Mouse (Mus musculus) adrenal gland, postnatal 14 days (tissue): ENCODE measurements at regions not wholly inside any gene's neighbourhood (a gene's known extent, or its start where the extent isn't known, plus 50 kb on each side); places are given as distances from the start of the nearest gene placed in this dataset.
A peak's percentile ranks its signal among the peaks of the same experiment; 100 is the strongest.
"Not testable (repeated sequence)": the region's sequence is repeated elsewhere in the genome, so short reads cannot be mapped to it uniquely, and the experiment has no call there.

Experiments used
- DNase-seq: peaks from one replicate; pipeline ENCODE4 v3.0.0; 2021; ENCODE audit warnings: mixed read lengths

- DNase-seq: no peak
These were observed 741.4 kb downstream of the Adam6a start for GRCm38 (mm10) chr12:114285082-114285481.

GRCm38 (mm10) chr12:114287041-114287440, 743.3 kb downstream of the Adam6a start:
- DNase-seq: no peak

- no peak for DNase-seq
These were observed 747.4 kb downstream of the Adam6a start for GRCm38 (mm10) chr12:114291083-114291482.

GRCm38 (mm10) chr12:114299771-114300170, 756.1 kb downstream of the Adam6a start:
- DNase-seq: no peak

GRCm38 (mm10) chr12:114301728-114302127, 758.0 kb downstream of the Adam6a start:
- DNase-seq: no peak

GRCm38 (mm10) chr12:114332552-114332951, 788.8 kb downstream of the Adam6a start:
- DNase-seq: no peak

GRCm38 (mm10) chr12:114366276-114366675, 822.6 kb downstream of the Adam6a start:
- peak; percentile 21 for DNase-seq

- DNase-seq: peak; percentile 58
These were observed 835.1 kb downstream of the Adam6a start for GRCm38 (mm10) chr12:114378696-114379350.

- DNase-seq: no peak
These were observed 847.7 kb downstream of the Adam6a start for GRCm38 (mm10) chr12:114391447-114391846.

- no peak for DNase-seq
These were observed 862.5 kb downstream of the Adam6a start for GRCm38 (mm10) chr12:114406206-114406605.

GRCm38 (mm10) chr12:114434529-114434928, 890.8 kb downstream of the Adam6a start:
- DNase-seq: peak; percentile 4

- DNase-seq: no peak
These were observed 918.3 kb downstream of the Adam6a start for GRCm38 (mm10) chr12:114462037-114462436.

GRCm38 (mm10) chr12:114462566-114462965, 918.9 kb downstream of the Adam6a start:
- no peak for DNase-seq

GRCm38 (mm10) chr12:114468857-114469256, 925.1 kb downstream of the Adam6a start:
- DNase-seq: no peak

GRCm38 (mm10) chr12:114472678-114473077, 929.0 kb downstream of the Adam6a start:
- DNase-seq: not testable (repeated sequence)

- DNase-seq: no peak
These were observed 935.0 kb downstream of the Adam6a start for GRCm38 (mm10) chr12:114478741-114479140.

GRCm38 (mm10) chr12:114493500-114494031, 949.9 kb downstream of the Adam6a start:
- not testable (repeated sequence) for DNase-seq

GRCm38 (mm10) chr12:114495741-114496140, 952.0 kb downstream of the Adam6a start:
- DNase-seq: peak; percentile 17

GRCm38 (mm10) chr12:114513143-114513542, 969.4 kb downstream of the Adam6a start:
- no peak for DNase-seq

- DNase-seq: not testable (repeated sequence)
These were observed 998.4 kb downstream of the Adam6a start for GRCm38 (mm10) chr12:114542094-114542493.

- not testable (repeated sequence) for DNase-seq
These were observed 1001.2 kb downstream of the Adam6a start for GRCm38 (mm10) chr12:114544931-114545330.

- DNase-seq: no peak
These were observed 1018.7 kb downstream of the Adam6a start for GRCm38 (mm10) chr12:114562440-114562839.

GRCm38 (mm10) chr12:114562978-114563377, 1019.3 kb downstream of the Adam6a start:
- DNase-seq: no peak

- DNase-seq: no peak
These were observed 1020.0 kb downstream of the Adam6a start for GRCm38 (mm10) chr12:114563683-114564082.
